Mouse (Mus musculus): ENCODE measurements around the gene Kcnj11.

Gene Kcnj11

GRCm38 (mm10) chr7:46045882-46046281 is 54.7 kb downstream of the Kcnj11 start:
- no peak for DNase-seq

GRCm38 (mm10) chr7:46044106-46044505 is 56.5 kb downstream of the Kcnj11 start:
- no peak for DNase-seq
